8 mouse cellular contexts compared by ENCODE assay signal in the genomic region with DNA sequence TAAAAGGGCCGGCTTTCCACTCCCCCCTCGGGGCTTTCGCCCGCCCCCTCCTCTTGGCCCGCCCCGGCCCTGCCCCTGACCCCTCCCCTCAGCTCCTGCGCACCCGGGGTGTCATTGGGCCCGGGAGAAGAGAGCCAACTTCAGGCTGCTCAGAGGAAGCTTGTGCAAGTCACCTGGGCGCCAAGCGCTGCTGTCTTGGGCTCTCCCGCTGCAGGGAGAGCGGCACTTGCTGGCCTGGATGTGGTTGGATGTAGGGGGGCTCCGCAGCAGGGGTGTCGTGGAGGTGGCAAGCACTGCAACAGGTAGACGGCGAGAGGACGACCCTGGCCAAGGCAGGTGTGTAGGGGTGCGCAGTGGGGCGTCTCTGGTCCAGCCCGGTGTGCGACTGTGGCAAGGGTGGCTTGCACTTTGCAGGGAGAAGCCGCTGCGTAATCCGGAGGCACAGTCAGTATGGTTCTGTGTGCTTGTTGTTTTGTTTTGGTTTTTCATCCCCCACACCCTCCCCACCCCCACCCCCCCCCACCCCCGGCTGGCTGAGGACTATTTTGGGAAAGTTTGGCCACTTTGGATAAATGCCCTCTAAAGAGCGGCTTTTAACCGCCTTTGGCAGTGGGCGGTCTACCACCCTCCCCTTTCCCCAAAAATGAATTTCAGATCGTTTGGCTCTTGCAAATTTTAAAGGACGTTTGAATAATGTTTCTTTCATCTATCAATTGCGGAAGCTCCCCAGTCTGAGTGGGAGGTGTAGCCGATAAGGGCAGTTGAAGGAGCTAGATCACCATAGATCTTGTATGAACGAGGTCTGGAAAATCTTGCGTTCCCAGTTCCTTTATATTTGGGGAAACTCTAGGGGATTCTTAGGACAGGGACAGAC. TPM values are rescaled to one million over a fixed set of nuclear protein-coding genes. Genes with fewer than 3 reads are reported as not detected.
A peak's percentile ranks its signal among the peaks of the same experiment; 100 is the strongest.
DNase-seq lines count a peak whose midpoint lies in the region; ATAC-seq and TF ChIP-seq lines count a peak whose summit lies in the region.

No protein-coding gene starts in this region.

- no peaks in the 10 kb centered on the region for H3K9me3 ChIP-seq in kidney, embryonic 14.5 days (ENCODE audit: control insufficient read depth, low read length)
- H3K9me3 ChIP-seq in heart, embryonic 15.5 days (replicated peaks) = no peaks in the 10 kb centered on the region

- TF ChIP-seq POLR2A in bone marrow macrophage, adult 2 months (IDR thresholded peaks at IDR 0.05; ENCODE audit: borderline replicate concordance, low read depth, low read length) = no peak

- peak overlapping the region; percentile 83 for H3K4me2 ChIP-seq in kidney, embryonic 14.5 days (replicated peaks; ENCODE audit: low read depth, low read length)
- peak overlapping the region; percentile 98 for H3K4me2 ChIP-seq in heart, embryonic 15.5 days

- no peak for TF ChIP-seq CTCF in bone marrow macrophage, adult 2 months (IDR thresholded peaks at IDR 0.05; ENCODE audit: low read depth, low read length)

- H3K27ac ChIP-seq in kidney, embryonic 14.5 days (ENCODE audit: low read depth, low read length) = no peak overlapping the region
- H3K27ac ChIP-seq in bone marrow macrophage, adult 2 months (ENCODE audit: insufficient read depth, low read depth, low read length) = no peak overlapping the region
- no peak overlapping the region; the same call in 1 of the 2 replicates for H3K27ac ChIP-seq in heart, embryonic 15.5 days

- H3K36me3 ChIP-seq in kidney, embryonic 14.5 days (ENCODE audit: control insufficient read depth, insufficient read depth, low read length) = no peaks in the 10 kb centered on the region
- H3K36me3 ChIP-seq in heart, embryonic 15.5 days = no peaks in the 10 kb centered on the region

- H3K4me3 ChIP-seq in kidney, embryonic 14.5 days (ENCODE audit: low read length) = peak overlapping the region; percentile 49
- peak overlapping the region; percentile 73 for H3K4me3 ChIP-seq in bone marrow macrophage, adult 2 months (ENCODE audit: insufficient read depth, low read length)
- peak overlapping the region; percentile 77 for H3K4me3 ChIP-seq in heart, embryonic 15.5 days

- DNase-seq in kidney, postnatal 36 days = no peak
- no peak for DNase-seq in ovary, postnatal 36 days (ENCODE audit: low spot score)
- DNase-seq in thymus, adult 18-20 months = no peak
- DNase-seq in thymus, postnatal 0 days (ENCODE audit: low spot score) = no peak

- peak overlapping the region; percentile 48; the same call in 1 of the 2 replicates for H3K9ac ChIP-seq in kidney, embryonic 14.5 days (ENCODE audit: low read depth, low read length)
- H3K9ac ChIP-seq in heart, embryonic 15.5 days = peak overlapping the region; percentile 68

- H3K27me3 ChIP-seq in kidney, embryonic 14.5 days (ENCODE audit: control insufficient read depth, insufficient read depth, low read length) = peaks cover 42% of the 10 kb centered on the region
- no peaks in the 10 kb centered on the region for H3K27me3 ChIP-seq in heart, embryonic 15.5 days

- H3K4me1 ChIP-seq in kidney, embryonic 14.5 days (ENCODE audit: control insufficient read depth, insufficient read depth, low read length) = peaks cover 11% of the 10 kb centered on the region; the same call in 1 of the 2 replicates
- no peaks in the 10 kb centered on the region for H3K4me1 ChIP-seq in bone marrow macrophage, adult 2 months (ENCODE audit: control insufficient read depth, insufficient read depth, low read length)
- peaks cover 20% of the 10 kb centered on the region for H3K4me1 ChIP-seq in heart, embryonic 15.5 days (replicated peaks)

- 1% methylated on average over 34 of the region's 35 CpGs for WGBS in kidney, embryonic 14.5 days
- under 1% methylated on average over 35 of the region's 35 CpGs for WGBS in heart, embryonic 15.5 days

- ATAC-seq in kidney, embryonic 14.5 days (ENCODE audit: low FRiP score, low TSS enrichment) = peak; percentile 67
- no peak for ATAC-seq in heart, embryonic 15.5 days (replicated peaks; ENCODE audit: insufficient number of reproducible peaks, insufficient read depth, low FRiP score, low read depth)
- ATAC-seq in megakaryocyte-erythroid progenitor cell, adult 5-6 weeks (replicated peaks; ENCODE audit: low FRiP score, low TSS enrichment, poor library complexity, severe bottlenecking) = peak; percentile 11

RNA-seq across cellular contexts. Expression of a gene that starts 3.2 kb away (rescaled TPM):
- polyA plus RNA-seq in kidney, embryonic 14.5 days (2014; fragmentation: Nextera tagmentation; extraction: Ambion mirVana) = 1.4 and 3.2 TPM in 2 replicates
- polyA plus RNA-seq in bone marrow macrophage, adult 2 months (2012; ENCODE audit: insufficient read depth, insufficient read length, missing spikeins) = 0.20 and 0.39 TPM in 2 replicates
- polyA plus RNA-seq in heart, embryonic 15.5 days (2015; fragmentation: Nextera tagmentation; extraction: Ambion mirVana) = 4.8 and 5.0 TPM in 2 replicates
- total RNA-seq in megakaryocyte-erythroid progenitor cell, adult 5-6 weeks (2014; fragmentation: Nextera tagmentation) = 0.17 and 0.72 TPM in 2 replicates
- 0.85 and 1.3 TPM in 2 replicates for total RNA-seq in megakaryocyte-erythroid progenitor cell, adult 5-6 weeks (2017)
- 0.91 and 1.0 TPM in 2 replicates for polyA plus RNA-seq in thymus, postnatal 0 days (2015; fragmentation: Nextera tagmentation; extraction: Ambion mirVana)
